Mouse (Mus musculus): ENCODE results near the gene Rnase11. TPM values are rescaled to one million over a fixed set of nuclear protein-coding genes. Genes with fewer than 3 reads are reported as not detected.

The Rnase11 gene
- polyA plus RNA-seq, 1 experiment, result not detected

- no peaks in the 10 kb centered on the region for H3K27me3 ChIP-seq (ENCODE audit: control insufficient read depth, insufficient read depth, low read length, poor library complexity, severe bottlenecking)
- no peak overlapping the region for H3K4me3 ChIP-seq (ENCODE audit: low read depth, low read length)
- H3K36me3 ChIP-seq (ENCODE audit: control insufficient read depth, insufficient read depth, low read length, poor library complexity, severe bottlenecking), result no peaks in the 10 kb centered on the region
- no peaks in the 10 kb centered on the region for H3K9me3 ChIP-seq (replicated peaks; ENCODE audit: control insufficient read depth, insufficient read depth, low read length, poor library complexity, severe bottlenecking)
- no peak overlapping the region for H3K9ac ChIP-seq (ENCODE audit: low read depth, poor library complexity, severe bottlenecking)
- H3K27ac ChIP-seq (ENCODE audit: insufficient read depth, low read length), result no peak overlapping the region
- TF ChIP-seq EP300 (IDR thresholded peaks at IDR 0.05; ENCODE audit: insufficient read depth, low read depth, low read length) (no peak), POLR2A (IDR thresholded peaks at IDR 0.05; ENCODE audit: insufficient read depth, low read length) (no peak), CTCF (IDR thresholded peaks at IDR 0.05; ENCODE audit: low read depth, low read length) (no peak)
- no peaks in the 10 kb centered on the region for H3K4me1 ChIP-seq (ENCODE audit: control insufficient read depth, insufficient read depth, low read length)
Measured at GRCm38 (mm10) chr14:51093496-51093895, 43.5 kb upstream of the Rnase11 start.

GRCm38 (mm10) chr14:51092073-51092620 lies 42.2 kb upstream of the Rnase11 start:
- Histone ChIP-seq H3K27ac (ENCODE audit: insufficient read depth, low read length) (no peak overlapping the region), H3K9me3 (replicated peaks; ENCODE audit: control insufficient read depth, insufficient read depth, low read length, poor library complexity, severe bottlenecking) (no peaks in the 10 kb centered on the region), H3K4me1 (ENCODE audit: control insufficient read depth, insufficient read depth, low read length) (no peaks in the 10 kb centered on the region), H3K4me3 (ENCODE audit: low read depth, low read length) (no peak overlapping the region), H3K27me3 (ENCODE audit: control insufficient read depth, insufficient read depth, low read length, poor library complexity, severe bottlenecking) (no peaks in the 10 kb centered on the region), H3K9ac (ENCODE audit: low read depth, poor library complexity, severe bottlenecking) (no peak overlapping the region), H3K36me3 (ENCODE audit: control insufficient read depth, insufficient read depth, low read length, poor library complexity, severe bottlenecking) (no peaks in the 10 kb centered on the region)
- no peak for TF ChIP-seq EP300 (IDR thresholded peaks at IDR 0.05; ENCODE audit: insufficient read depth, low read depth, low read length)
- TF ChIP-seq POLR2A (IDR thresholded peaks at IDR 0.05; ENCODE audit: insufficient read depth, low read length), result no peak
- TF ChIP-seq CTCF (IDR thresholded peaks at IDR 0.05; ENCODE audit: low read depth, low read length), result no peak

GRCm38 (mm10) chr14:51090921-51091900 lies 41.2 kb upstream of the Rnase11 start, which contains the start of the genes Rnase4 and Ang:
Gene Rnase4 (plus strand): TSS chr14:51091077.
Gene Ang (plus strand): TSS chr14:51091150.
- Histone ChIP-seq H3K27me3 (ENCODE audit: control insufficient read depth, insufficient read depth, low read length, poor library complexity, severe bottlenecking) (no peaks in the 10 kb centered on the region), H3K4me1 (ENCODE audit: control insufficient read depth, insufficient read depth, low read length) (no peaks in the 10 kb centered on the region), H3K4me3 (ENCODE audit: low read depth, low read length) (peak within 1 kb of the TSS; percentile 95), H3K9me3 (replicated peaks; ENCODE audit: control insufficient read depth, insufficient read depth, low read length, poor library complexity, severe bottlenecking) (no peaks in the 10 kb centered on the region), H3K36me3 (ENCODE audit: control insufficient read depth, insufficient read depth, low read length, poor library complexity, severe bottlenecking) (no peaks in the 10 kb centered on the region), H3K9ac (ENCODE audit: low read depth, poor library complexity, severe bottlenecking) (peak within 1 kb of the TSS; percentile 75), H3K27ac (ENCODE audit: insufficient read depth, low read length) (peak within 1 kb of the TSS; percentile 75)
- no peak for TF ChIP-seq POLR2A (IDR thresholded peaks at IDR 0.05; ENCODE audit: insufficient read depth, low read length)
- no peak for TF ChIP-seq CTCF (IDR thresholded peaks at IDR 0.05; ENCODE audit: low read depth, low read length)
- TF ChIP-seq EP300 (IDR thresholded peaks at IDR 0.05; ENCODE audit: insufficient read depth, low read depth, low read length), result no peak

GRCm38 (mm10) chr14:51090077-51090781 lies 40.3 kb upstream of the Rnase11 start:
- peak overlapping the region; percentile 95 for H3K4me3 ChIP-seq (ENCODE audit: low read depth, low read length)

DNA sequence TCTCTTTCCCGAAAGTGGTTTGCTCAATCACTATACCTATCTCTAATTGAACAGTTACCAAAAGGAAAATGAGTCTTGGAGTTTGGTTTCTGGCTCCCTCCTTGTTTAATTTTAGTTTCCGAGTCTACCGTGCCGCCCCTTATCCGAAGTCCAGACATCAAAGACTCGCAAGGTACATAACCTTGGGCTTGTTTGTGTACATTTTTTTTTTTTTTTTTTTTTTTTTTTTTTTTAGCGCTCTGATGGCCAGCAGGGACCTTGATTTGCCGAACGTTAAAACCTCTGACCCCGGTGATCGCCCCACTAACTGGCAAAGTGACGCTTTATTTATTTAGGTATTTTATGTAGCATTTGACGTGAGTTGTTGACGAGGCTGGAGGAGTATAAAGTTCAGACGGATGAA lies 39.7 kb upstream of the Rnase11 start:
- no peak for TF ChIP-seq CTCF (IDR thresholded peaks at IDR 0.05; ENCODE audit: low read depth, low read length)
- H3K9me3 ChIP-seq (replicated peaks; ENCODE audit: control insufficient read depth, insufficient read depth, low read length, poor library complexity, severe bottlenecking), result no peaks in the 10 kb centered on the region
- no peaks in the 10 kb centered on the region for H3K4me1 ChIP-seq (ENCODE audit: control insufficient read depth, insufficient read depth, low read length)
- no peaks in the 10 kb centered on the region for H3K36me3 ChIP-seq (ENCODE audit: control insufficient read depth, insufficient read depth, low read length, poor library complexity, severe bottlenecking)
- peak overlapping the region; percentile 75 for H3K27ac ChIP-seq (ENCODE audit: insufficient read depth, low read length)
- H3K27me3 ChIP-seq (ENCODE audit: control insufficient read depth, insufficient read depth, low read length, poor library complexity, severe bottlenecking), result no peaks in the 10 kb centered on the region
- peak overlapping the region; percentile 75 for H3K9ac ChIP-seq (ENCODE audit: low read depth, poor library complexity, severe bottlenecking)
- H3K4me3 ChIP-seq (ENCODE audit: low read depth, low read length), result peak overlapping the region; percentile 95

More at GRCm38 (mm10) chr14:51090077-51090781, 40.3 kb upstream of the Rnase11 start:
- peak overlapping the region; percentile 75 for H3K9ac ChIP-seq (ENCODE audit: low read depth, poor library complexity, severe bottlenecking)
- H3K4me1 ChIP-seq (ENCODE audit: control insufficient read depth, insufficient read depth, low read length), result no peaks in the 10 kb centered on the region
- no peaks in the 10 kb centered on the region for H3K27me3 ChIP-seq (ENCODE audit: control insufficient read depth, insufficient read depth, low read length, poor library complexity, severe bottlenecking)
- peak overlapping the region; percentile 75 for H3K27ac ChIP-seq (ENCODE audit: insufficient read depth, low read length)
- TF ChIP-seq EP300 (IDR thresholded peaks at IDR 0.05; ENCODE audit: insufficient read depth, low read depth, low read length) (0 out of 2 replicates have a peak, but pooled peaks have one; percentile 21), CTCF (IDR thresholded peaks at IDR 0.05; ENCODE audit: low read depth, low read length) (no peak), POLR2A (IDR thresholded peaks at IDR 0.05; ENCODE audit: insufficient read depth, low read length) (no peak)
- H3K36me3 ChIP-seq (ENCODE audit: control insufficient read depth, insufficient read depth, low read length, poor library complexity, severe bottlenecking), result no peaks in the 10 kb centered on the region
- H3K9me3 ChIP-seq (replicated peaks; ENCODE audit: control insufficient read depth, insufficient read depth, low read length, poor library complexity, severe bottlenecking), result no peaks in the 10 kb centered on the region

Measured in ES-Bruce4 (cell line).